Mouse (Mus musculus): ENCODE results near the gene Vmn1r59. TPM values are rescaled to one million over a fixed set of nuclear protein-coding genes. Genes with fewer than 3 reads are reported as not detected.
"Not testable (repeated sequence)": the region's sequence is repeated elsewhere in the genome, so short reads cannot be mapped to it uniquely, and the experiment has no call there.

Gene Vmn1r59
- not detected in 2 replicates for polyA plus RNA-seq (2016; fragmentation: Nextera tagmentation; extraction: Ambion mirVana)

DNA sequence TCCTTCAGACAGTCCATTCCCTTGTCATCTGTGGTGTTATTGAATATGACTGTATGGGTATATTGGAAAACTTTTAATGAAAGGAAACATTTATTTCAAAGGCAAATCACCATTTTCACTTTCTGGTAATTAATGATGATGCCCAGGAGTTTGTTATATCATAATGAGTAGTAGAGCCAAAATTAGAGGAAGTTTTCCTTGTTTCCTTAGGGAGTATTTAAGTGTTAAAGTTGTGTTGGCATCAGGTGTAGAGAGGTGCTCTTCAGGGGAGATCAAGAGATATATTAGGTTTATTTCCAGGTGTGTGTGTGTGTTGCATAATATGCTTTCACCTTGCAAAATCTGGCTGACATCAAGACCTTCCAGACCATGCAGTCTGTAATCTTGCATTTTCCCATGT, at the start of gene Vmn1r59:
Gene Vmn1r59, minus strand, starts transcription at position 101 of the 400 bp plus-strand sequence.
- H3K9me3 ChIP-seq = peaks cover 42% of the 10 kb centered on the region
- H3K4me3 ChIP-seq = no peak within 1 kb of the TSS

DNA sequence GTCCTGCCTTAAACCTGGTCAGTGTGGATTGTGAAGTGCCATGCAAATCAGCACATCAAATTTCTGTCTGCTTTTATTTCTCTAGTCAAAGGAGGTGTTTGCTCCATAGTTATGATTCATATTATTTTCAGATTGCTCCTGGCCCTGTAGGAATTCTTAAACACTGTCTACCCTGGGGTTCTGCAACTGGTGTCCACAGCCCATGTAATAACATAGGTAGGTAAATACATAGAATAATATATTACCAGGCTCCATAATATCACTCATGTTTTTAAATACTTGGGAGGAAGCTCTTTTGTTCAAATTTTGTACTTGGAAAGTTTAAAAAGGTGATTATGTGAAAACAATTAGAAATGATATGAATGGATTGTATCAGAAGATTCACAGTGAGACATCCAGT, 37.3 kb upstream of the Vmn1r59 start, which contains the start of gene Vmn2r28:
Gene Vmn2r28, minus strand, starts transcription at position 101 of the 400 bp plus-strand sequence.
- not testable (repeated sequence) for DNase-seq (ENCODE audit: low spot score); H3K36me3 ChIP-seq (replicated peaks); H3K27ac ChIP-seq (replicated peaks); H3K9me3 ChIP-seq; H3K4me3 ChIP-seq; H3K27me3 ChIP-seq (replicated peaks; ENCODE audit: low read depth, poor library complexity, severe bottlenecking); H3K4me1 ChIP-seq

More for the DNA sequence above, at the start of gene Vmn1r59:
- H3K27me3 ChIP-seq (replicated peaks; ENCODE audit: low read depth, poor library complexity, severe bottlenecking) = no peaks in the 10 kb centered on the region
- no peaks in the 10 kb centered on the region for H3K4me1 ChIP-seq
- no peak for DNase-seq (ENCODE audit: low spot score)
- no peak within 1 kb of the TSS for H3K27ac ChIP-seq (replicated peaks)
- H3K36me3 ChIP-seq (replicated peaks) = no peaks in the 10 kb centered on the region

DNA sequence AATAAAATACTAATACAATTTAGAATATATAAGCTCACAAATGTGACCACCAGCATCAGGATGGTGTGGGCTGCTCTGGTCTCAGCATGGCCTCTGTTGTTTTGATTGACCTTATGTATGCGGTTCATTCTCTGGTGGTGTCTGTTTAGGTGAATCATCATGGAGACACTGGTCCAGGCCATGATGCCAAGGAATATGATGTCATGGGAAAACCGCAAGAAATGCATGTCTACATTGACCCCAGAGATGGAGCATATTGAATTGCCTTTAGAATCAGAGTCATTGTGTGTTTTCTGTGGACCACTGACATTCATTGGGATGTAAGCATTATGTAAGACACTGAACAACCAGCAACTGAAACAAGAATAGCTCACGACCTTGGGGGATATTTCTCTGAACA, 2.6 kb downstream of the Vmn1r59 start:
- not testable (repeated sequence) for H3K27me3 ChIP-seq (replicated peaks; ENCODE audit: low read depth, poor library complexity, severe bottlenecking); H3K27ac ChIP-seq (replicated peaks); DNase-seq (ENCODE audit: low spot score); H3K4me1 ChIP-seq; H3K4me3 ChIP-seq; H3K36me3 ChIP-seq (replicated peaks)
- WGBS = 67% methylated on average over 3 of the region's 3 CpGs
- peaks cover 46% of the 10 kb centered on the region for H3K9me3 ChIP-seq

DNA sequence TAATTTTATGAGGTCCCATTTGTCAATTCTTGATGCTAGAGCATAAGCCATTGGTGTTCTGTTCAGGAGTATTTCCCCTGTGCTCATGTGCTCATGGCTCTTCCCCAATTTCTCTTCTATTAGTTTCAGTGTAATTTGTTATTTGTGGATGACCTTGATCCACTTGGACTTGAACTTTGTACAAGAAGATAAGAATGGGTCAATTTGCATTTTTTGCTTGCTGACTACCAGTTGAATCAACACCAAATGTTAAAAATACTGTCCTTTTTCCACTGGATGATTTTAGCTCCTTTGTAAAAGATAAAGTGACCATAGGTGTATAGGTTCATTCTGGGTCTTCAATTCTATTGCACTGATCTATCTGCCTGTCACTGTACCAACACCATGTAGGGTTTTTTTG, 7.9 kb downstream of the Vmn1r59 start:
- peaks cover 31% of the 10 kb centered on the region for H3K9me3 ChIP-seq
- H3K27me3 ChIP-seq (replicated peaks; ENCODE audit: low read depth, poor library complexity, severe bottlenecking) = no peaks in the 10 kb centered on the region
- DNase-seq (ENCODE audit: low spot score) = no peak
- no peak overlapping the region for H3K4me3 ChIP-seq
- H3K4me1 ChIP-seq = no peaks in the 10 kb centered on the region
- H3K27ac ChIP-seq (replicated peaks) = no peak overlapping the region
- H3K36me3 ChIP-seq (replicated peaks) = no peaks in the 10 kb centered on the region

DNA sequence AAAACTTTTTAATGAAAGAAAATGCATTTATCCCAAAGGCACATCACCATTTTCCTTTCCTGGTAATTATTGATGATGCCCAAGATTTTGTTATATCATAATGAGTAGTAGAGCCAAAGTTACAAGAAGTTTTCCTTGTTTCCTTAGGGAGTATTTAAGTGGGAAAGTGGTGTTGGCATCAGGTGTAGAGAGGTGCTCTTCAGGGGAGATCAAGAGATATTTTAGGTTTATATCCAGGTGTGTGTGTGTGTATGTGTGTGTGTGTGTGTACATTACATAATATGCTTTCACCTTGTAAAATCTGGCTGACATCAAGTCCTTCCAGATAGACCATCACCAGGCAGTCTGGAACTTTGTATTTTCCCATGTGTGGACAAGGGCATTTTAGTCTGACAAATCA, 43.3 kb downstream of the Vmn1r59 start, which contains the start of gene Vmn1r58:
Gene Vmn1r58, minus strand, starts transcription at position 101 of the 400 bp plus-strand sequence.
- peaks cover 19% of the 10 kb centered on the region for H3K9me3 ChIP-seq
- H3K36me3 ChIP-seq (replicated peaks); H3K4me3 ChIP-seq; H3K27ac ChIP-seq (replicated peaks); H3K27me3 ChIP-seq (replicated peaks; ENCODE audit: low read depth, poor library complexity, severe bottlenecking); DNase-seq (ENCODE audit: low spot score); H3K4me1 ChIP-seq: not testable (repeated sequence)

DNA sequence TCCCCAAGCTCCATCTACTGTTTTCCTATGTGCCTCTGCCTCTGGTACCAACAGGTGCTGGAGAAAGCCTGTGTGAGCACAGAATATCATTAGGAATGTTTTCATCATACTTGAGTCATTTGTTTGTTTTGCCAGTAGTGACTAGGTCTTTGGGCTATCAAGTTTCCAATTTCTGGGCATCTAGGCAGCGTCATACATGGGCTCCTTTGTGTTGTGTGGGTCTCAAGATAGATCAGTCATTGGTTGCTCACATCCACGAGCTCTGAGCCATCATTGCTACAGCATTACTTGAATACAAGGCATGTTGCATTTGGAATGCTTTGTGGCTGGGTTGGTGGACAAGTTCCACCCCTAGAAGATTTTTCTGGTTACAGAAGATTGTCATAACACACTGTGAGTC, 50.4 kb downstream of the Vmn1r59 start:
- H3K4me1 ChIP-seq = no peaks in the 10 kb centered on the region
- DNase-seq (ENCODE audit: low spot score) = no peak
- 41% methylated on average over 2 of the region's 2 CpGs for WGBS
- H3K9me3 ChIP-seq = peaks cover 46% of the 10 kb centered on the region
- no peak overlapping the region for H3K4me3 ChIP-seq
- no peak overlapping the region for H3K27ac ChIP-seq (replicated peaks)
- no peaks in the 10 kb centered on the region for H3K27me3 ChIP-seq (replicated peaks; ENCODE audit: low read depth, poor library complexity, severe bottlenecking)
- H3K36me3 ChIP-seq (replicated peaks) = no peaks in the 10 kb centered on the region

Other genes starting within 250 kb of the Vmn1r59 start
- gene Vmn1r57, start 238.3 kb downstream of the Vmn1r59 start, polyA plus RNA-seq (2016; fragmentation: Nextera tagmentation; extraction: Ambion mirVana) = not detected in 2 replicates
- not detected in 2 replicates for gene Gm5065, start 106.2 kb downstream of the Vmn1r59 start, polyA plus RNA-seq (2016; fragmentation: Nextera tagmentation; extraction: Ambion mirVana)
- not detected in 2 replicates for gene Nlrp2, start 105.7 kb downstream of the Vmn1r59 start, polyA plus RNA-seq (2016; fragmentation: Nextera tagmentation; extraction: Ambion mirVana)
- gene Vmn1r58, start 43.4 kb downstream of the Vmn1r59 start, polyA plus RNA-seq (2016; fragmentation: Nextera tagmentation; extraction: Ambion mirVana) = not detected in 2 replicates
- gene Vmn2r28, start 37.2 kb upstream of the Vmn1r59 start, polyA plus RNA-seq (2016; fragmentation: Nextera tagmentation; extraction: Ambion mirVana) = not detected in 2 replicates
- not detected in 2 replicates for gene Vmn1r60, start 90.5 kb upstream of the Vmn1r59 start, polyA plus RNA-seq (2016; fragmentation: Nextera tagmentation; extraction: Ambion mirVana)
- gene Vmn1r61, start 156.5 kb upstream of the Vmn1r59 start, polyA plus RNA-seq (2016; fragmentation: Nextera tagmentation; extraction: Ambion mirVana) = not detected in 2 replicates
- not detected in 2 replicates for gene Vmn1r62, start 216.9 kb upstream of the Vmn1r59 start, polyA plus RNA-seq (2016; fragmentation: Nextera tagmentation; extraction: Ambion mirVana)